Mouse (Mus musculus) G1E (cell line): Measurements from ENCODE around the gene Rasgef1a.

ENCODE experiments used
- CTCF ChIP-seq: IDR thresholded peaks from 2 replicates; pipeline ENCODE4 v1.5.1; 2012; ENCODE audit warnings: low read depth, low read length, inconsistent platforms, mixed read lengths
- GATA1 ChIP-seq: IDR thresholded peaks from 2 replicates; pipeline ENCODE4 v1.6.1; 2012; ENCODE audit warnings: borderline replicate concordance, low read length, inconsistent platforms, mixed read lengths
- POLR2AphosphoS5 ChIP-seq: IDR thresholded peaks from 2 replicates; pipeline ENCODE4 v1.6.1; 2012; ENCODE audit warnings: low read depth, low read length, inconsistent platforms; ENCODE audit not compliant: insufficient replicate concordance
- TAL1 ChIP-seq: conservative IDR thresholded peaks from 2 replicates; pipeline ENCODE4 v1.6.1; 2012; ENCODE audit warnings: low read depth, low read length, inconsistent platforms, mixed read lengths

DNA sequence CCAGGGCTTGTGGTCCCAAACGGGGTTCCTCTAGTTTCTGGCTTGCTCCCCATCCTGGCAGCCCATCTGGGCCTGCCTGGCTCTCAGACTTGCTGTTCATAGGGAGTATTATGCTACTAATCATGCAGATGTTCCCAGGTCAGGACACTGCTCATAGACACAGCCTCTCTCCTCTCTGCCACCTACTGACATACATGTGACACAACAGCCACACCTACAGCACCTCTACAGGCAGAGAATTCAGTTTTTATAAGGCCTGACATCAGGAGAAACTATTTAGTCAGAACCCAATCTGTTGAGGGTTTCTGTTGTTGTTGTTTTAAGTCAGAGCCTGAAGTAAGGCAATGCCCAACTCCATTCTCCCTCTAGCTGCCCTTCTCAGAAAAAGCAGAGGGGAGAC is 100.6 kb downstream of the Rasgef1a start:
- TF ChIP-seq CTCF = no peak
- no peak for TF ChIP-seq GATA1
- TF ChIP-seq POLR2AphosphoS5 = no peak
- TF ChIP-seq TAL1 = no peak
